Mouse (Mus musculus) liver, embryonic 14.5 days (tissue): Measurements from ENCODE around the gene Cnot2.
A peak's percentile ranks its signal among the peaks of the same experiment; 100 is the strongest.

ENCODE experiments used
- CTCF ChIP-seq: IDR thresholded peaks from 2 replicates; pipeline ENCODE4 v1.5.1; 2016; ENCODE audit warnings: antibody characterized with exemption, low read depth, control low read depth
- EP300 ChIP-seq: IDR thresholded peaks from 2 replicates; pipeline ENCODE4 v1.6.1; 2016; ENCODE audit warnings: antibody characterized with exemption, low read depth

- TF ChIP-seq CTCF, result peak; percentile 41
- no peak for TF ChIP-seq EP300
Measured at GRCm38 (mm10) chr10:116577181-116577580, 4.1 kb downstream of the Cnot2 start.
